Mouse (Mus musculus) gastrocnemius, adult 2 months (tissue): ENCODE measurements around the gene Rnps1. TPM values are rescaled to one million over a fixed set of nuclear protein-coding genes. Genes with fewer than 3 reads are reported as not detected.
A peak's percentile ranks its signal among the peaks of the same experiment; 100 is the strongest.

ENCODE experiments used
- DNase-seq: peaks from one replicate; pipeline ENCODE4 v3.0.0; 2022
- H3K27ac ChIP-seq: fragments of 200-600 bp; 2 replicates; pipeline ENCODE4 v1.8.1; 2022; ENCODE audit warnings: mild to moderate bottlenecking
- H3K4me3 ChIP-seq: fragments of 200-600 bp; 2 replicates; pipeline ENCODE4 v1.8.1; 2022; ENCODE audit warnings: mild to moderate bottlenecking, moderate library complexity
- CTCF ChIP-seq: fragments of 200-600 bp; IDR thresholded peaks from 2 replicates; pipeline ENCODE4 v1.8.1; 2022; ENCODE audit warnings: antibody characterized with exemption, mild to moderate bottlenecking, moderate library complexity
- intact Hi-C: fragments of 180-260 bp; cut with DNase I; formaldehyde crosslinking; loops from one replicate; pipeline ENCODE4 v1.15.1; 2025
- total RNA-seq, 2 experiments: library from RNA; stranded (reverse); gene quantifications; 2 replicates each; pipeline ENCODE4 v1.2.3; 2021

Rnps1 gene
- total RNA-seq, 2 experiments from 2014 or later = 51.9 TPM

GRCm38 (mm10) chr17:24462932-24463331 is 48.6 kb downstream of the Rnps1 start:
- no peak for TF ChIP-seq CTCF
- Histone ChIP-seq H3K27ac (no peak overlapping the region), H3K4me3 (no peak overlapping the region)
- intact Hi-C loops = no loop called here
- no peak for DNase-seq

GRCm38 (mm10) chr17:24463374-24464133 is 49.2 kb downstream of the Rnps1 start:
- no peak for DNase-seq
- intact Hi-C loops = no loop called here
- H3K27ac ChIP-seq = no peak overlapping the region
- H3K4me3 ChIP-seq = no peak overlapping the region
- no peak for TF ChIP-seq CTCF

- intact Hi-C loops = no loop called here
- H3K27ac ChIP-seq = no peak overlapping the region
- TF ChIP-seq CTCF = no peak
- no peak overlapping the region for H3K4me3 ChIP-seq
- no peak for DNase-seq
Observed at GRCm38 (mm10) chr17:24468636-24469246, 54.4 kb downstream of the Rnps1 start.

- no peak for DNase-seq
- Histone ChIP-seq H3K27ac (peak overlapping the region; percentile 95), H3K4me3 (peak overlapping the region; percentile 91)
- intact Hi-C loops = no loop called here
- no peak for TF ChIP-seq CTCF
Observed at GRCm38 (mm10) chr17:24469336-24469909, 55.1 kb downstream of the Rnps1 start.

GRCm38 (mm10) chr17:24469910-24470602 is 55.7 kb downstream of the Rnps1 start, which contains the start of the genes E4f1 and Pgp:
E4f1 (minus strand) TSS chr17:24470313.
Pgp (plus strand) TSS chr17:24470392.
- DNase-seq = peak; percentile 99
- Histone ChIP-seq H3K27ac (peak within 1 kb of the TSS; percentile 95), H3K4me3 (peak within 1 kb of the TSS; percentile 91)
- no peak for TF ChIP-seq CTCF
- intact Hi-C loops = loop anchor here (2.0 kb wide), 1 partner anchor 15 kb away; no protein-coding TSS in a partner anchor

- peak; percentile 69 for DNase-seq
- TF ChIP-seq CTCF = no peak
- Histone ChIP-seq H3K4me3 (peak overlapping the region; percentile 91), H3K27ac (peak overlapping the region; percentile 95)
- intact Hi-C loops = loop anchor here (2.0 kb wide), 1 partner anchor 16 kb away; no protein-coding TSS in a partner anchor
Observed at GRCm38 (mm10) chr17:24470701-24471527, 56.5 kb downstream of the Rnps1 start.

GRCm38 (mm10) chr17:24472512-24472911 is 58.1 kb downstream of the Rnps1 start:
- DNase-seq = peak; percentile 86
- Histone ChIP-seq H3K4me3 (peak overlapping the region; percentile 91), H3K27ac (peak overlapping the region; percentile 95)
- no peak for TF ChIP-seq CTCF
- intact Hi-C loops = no loop called here

- TF ChIP-seq CTCF = no peak
- intact Hi-C loops = no loop called here
- no peak for DNase-seq
- peak within 1 kb of the TSS; percentile 95 for H3K27ac ChIP-seq
- peak within 1 kb of the TSS; percentile 91 for H3K4me3 ChIP-seq
Observed at GRCm38 (mm10) chr17:24473612-24474275, 59.4 kb downstream of the Rnps1 start, which contains the start of gene Bricd5. Bricd5 (plus strand) TSS chr17:24473884.

GRCm38 (mm10) chr17:24474557-24474956 is 60.2 kb downstream of the Rnps1 start:
- no peak for TF ChIP-seq CTCF
- intact Hi-C loops = no loop called here
- H3K27ac ChIP-seq = peak overlapping the region; percentile 95
- no peak for DNase-seq
- no peak overlapping the region for H3K4me3 ChIP-seq

Other genes starting within 250 kb of the Rnps1 start
- 100 to 1,000 TPM; 147 to 152 TPM for gene Atp6v0c, start 244.9 kb upstream of the Rnps1 start, total RNA-seq
- 1 to 10 TPM; 4.0 to 7.1 TPM for gene Tbc1d24, start 209.0 kb upstream of the Rnps1 start, total RNA-seq
- under 1 TPM; 0.31 to 0.39 TPM for gene Ntn3, start 205.0 kb upstream of the Rnps1 start, total RNA-seq
- 1 to 10 TPM; 1.4 to 2.5 TPM for gene Tedc2, start 193.7 kb upstream of the Rnps1 start, total RNA-seq
- under 1 TPM; 0.41 to 0.64 TPM for gene Ccnf, start 163.1 kb upstream of the Rnps1 start, total RNA-seq
- not detected for gene Abca17, start 63.5 kb upstream of the Rnps1 start, total RNA-seq
- gene Abca3, start 62.6 kb upstream of the Rnps1 start, total RNA-seq = 1 to 10 TPM; 6.8 to 7.9 TPM
- 100 to 1,000 TPM; 112 to 209 TPM for gene Eci1, start 12.1 kb downstream of the Rnps1 start, total RNA-seq
- gene Dnase1l2, start 28.5 kb downstream of the Rnps1 start, total RNA-seq = 1 to 10 TPM; 1.4 to 2.2 TPM
- gene E4f1, start 55.7 kb downstream of the Rnps1 start, total RNA-seq = 10 to 100 TPM; 11.4 to 16.5 TPM
- 10 to 100 TPM; 50.8 to 56.3 TPM for gene Pgp, start 55.8 kb downstream of the Rnps1 start, total RNA-seq
- not detected for gene Bricd5, start 59.3 kb downstream of the Rnps1 start, total RNA-seq
- gene Mlst8, start 64.5 kb downstream of the Rnps1 start, total RNA-seq = 10 to 100 TPM; 12.1 to 14.8 TPM
- gene Caskin1, start 74.0 kb downstream of the Rnps1 start, total RNA-seq = under 1 TPM in 1 of 2 experiments, not detected in 1; 0.08 TPM
- gene Traf7, start 113.4 kb downstream of the Rnps1 start, total RNA-seq = 10 to 100 TPM; 27.3 to 35.2 TPM
- gene Rab26, start 119.6 kb downstream of the Rnps1 start, total RNA-seq = not detected
- 10 to 100 TPM; 18.3 to 25.0 TPM for gene Pkd1, start 135.3 kb downstream of the Rnps1 start, total RNA-seq
- gene Tsc2, start 218.1 kb downstream of the Rnps1 start, total RNA-seq = 10 to 100 TPM; 84.9 to 90.4 TPM
- gene Nthl1, start 218.1 kb downstream of the Rnps1 start, total RNA-seq = 1 to 10 TPM; 2.6 to 3.4 TPM
- 10 to 100 TPM; 27.8 to 52.9 TPM for gene Slc9a3r2, start 235.8 kb downstream of the Rnps1 start, total RNA-seq
- gene Npw, start 243.9 kb downstream of the Rnps1 start, total RNA-seq = not detected